Mouse (Mus musculus) kidney, adult 2 months (tissue): ENCODE measurements at regions not wholly inside any gene's neighbourhood (a gene's known extent, or its start where the extent isn't known, plus 50 kb on each side); places are given as distances from the start of the nearest gene placed in this dataset.

Source experiments
- DNase-seq: peaks from one replicate; pipeline ENCODE4 v3.0.0; 2021
- H3K27ac ChIP-seq: fragments of 200-500 bp; 2 replicates; pipeline ENCODE4 v1.5.1; 2012; ENCODE audit warnings: low read depth, low read length, control low read depth, inconsistent platforms; ENCODE audit not compliant: insufficient read depth
- H3K27me3 ChIP-seq: fragments of 200-500 bp; replicated peaks from 2 replicates; pipeline ENCODE4 v1.6.1; 2012; ENCODE audit warnings: mild to moderate bottlenecking, moderate library complexity, low read length, inconsistent platforms; ENCODE audit not compliant: control insufficient read depth, insufficient read depth
- H3K36me3 ChIP-seq: fragments of 200-500 bp; 2 replicates; pipeline ENCODE4 v1.6.1; 2012; ENCODE audit warnings: mild to moderate bottlenecking, moderate library complexity, low read length, inconsistent platforms; ENCODE audit not compliant: control insufficient read depth, insufficient read depth
- H3K4me1 ChIP-seq: fragments of 200-500 bp; 2 replicates; pipeline ENCODE4 v1.6.1; 2011; ENCODE audit warnings: low read length; ENCODE audit not compliant: control insufficient read depth, insufficient read depth
- H3K4me3 ChIP-seq: fragments of 200-500 bp; 2 replicates; pipeline ENCODE4 v1.5.1; 2011; ENCODE audit warnings: mild to moderate bottlenecking, low read depth, low read length, control low read depth; ENCODE audit not compliant: insufficient read depth
- CTCF ChIP-seq: fragments of 200-500 bp; conservative IDR thresholded peaks from 2 replicates; pipeline ENCODE4 v1.5.1; 2011; ENCODE audit warnings: low read depth, mild to moderate bottlenecking, control low read depth, low read length, moderate library complexity, mixed read lengths; ENCODE audit not compliant: insufficient read depth, insufficient read length
- POLR2A ChIP-seq: fragments of 200-500 bp; IDR thresholded peaks from one replicate; pipeline ENCODE4 v1.6.1; 2011; ENCODE audit warnings: low read depth, low read length, control low read depth
- WGBS: fragments of 180-500 bp; shearing (Covaris S2); methylation state at CpG from one replicate; pipeline ENCODE4 v1.1.7; 2018; 5-methylcytosine and 5-hydroxymethylcytosine counted together

GRCm38 (mm10) chr15:56604266-56604665 is 873.2 kb downstream of the Slc22a22 start:
- no peaks in the 10 kb centered on the region for H3K36me3 ChIP-seq
- no peak overlapping the region for H3K27ac ChIP-seq
- no peaks in the 10 kb centered on the region for H3K4me1 ChIP-seq
- no peak for TF ChIP-seq POLR2A
- no peak for TF ChIP-seq CTCF
- WGBS: 93% methylated on average over 3 of the region's 3 CpGs
- no peak overlapping the region for H3K4me3 ChIP-seq
- DNase-seq: no peak
- no peaks in the 10 kb centered on the region for H3K27me3 ChIP-seq

GRCm38 (mm10) chr15:56592656-56593055 is 884.8 kb downstream of the Slc22a22 start:
- no peak for TF ChIP-seq CTCF
- WGBS: 66% methylated on average over 4 of the region's 4 CpGs

GRCm38 (mm10) chr15:56580745-56581515 is 896.5 kb downstream of the Slc22a22 start:
- DNase-seq: no peak

More at GRCm38 (mm10) chr15:56592656-56593055, 884.8 kb downstream of the Slc22a22 start:
- H3K4me1 ChIP-seq: no peaks in the 10 kb centered on the region
- H3K36me3 ChIP-seq: no peaks in the 10 kb centered on the region
- no peak for DNase-seq
- H3K27me3 ChIP-seq: no peaks in the 10 kb centered on the region
- no peak overlapping the region for H3K27ac ChIP-seq
- H3K4me3 ChIP-seq: no peak overlapping the region

GRCm38 (mm10) chr15:56563192-56563591 is 914.2 kb downstream of the Slc22a22 start:
- H3K27me3 ChIP-seq: no peaks in the 10 kb centered on the region
- H3K27ac ChIP-seq: no peak overlapping the region
- H3K36me3 ChIP-seq: no peaks in the 10 kb centered on the region
- no peaks in the 10 kb centered on the region for H3K4me1 ChIP-seq
- TF ChIP-seq CTCF: no peak
- no peak for TF ChIP-seq POLR2A
- DNase-seq: no peak
- no peak overlapping the region for H3K4me3 ChIP-seq
- WGBS: 34% methylated on average over 2 of the region's 2 CpGs

More at GRCm38 (mm10) chr15:56580745-56581515, 896.5 kb downstream of the Slc22a22 start:
- H3K4me1 ChIP-seq: no peaks in the 10 kb centered on the region
- no peak overlapping the region for H3K4me3 ChIP-seq
- no peaks in the 10 kb centered on the region for H3K36me3 ChIP-seq
- 78% methylated on average over 3 of the region's 3 CpGs for WGBS
- H3K27me3 ChIP-seq: no peaks in the 10 kb centered on the region
- H3K27ac ChIP-seq: no peak overlapping the region
- TF ChIP-seq CTCF (no peak), POLR2A (no peak)

GRCm38 (mm10) chr15:56562785-56563184 is 914.6 kb downstream of the Slc22a22 start:
- H3K27me3 ChIP-seq: no peaks in the 10 kb centered on the region
- H3K36me3 ChIP-seq: no peaks in the 10 kb centered on the region
- H3K4me1 ChIP-seq: no peaks in the 10 kb centered on the region
- H3K4me3 ChIP-seq: no peak overlapping the region
- no peak overlapping the region for H3K27ac ChIP-seq
- WGBS: 67% methylated on average over 1 of the region's 1 CpGs
- DNase-seq: no peak
- no peak for TF ChIP-seq POLR2A

- Histone ChIP-seq H3K4me3 (no peak overlapping the region), H3K27ac (no peak overlapping the region), H3K4me1 (no peaks in the 10 kb centered on the region), H3K36me3 (no peaks in the 10 kb centered on the region), H3K27me3 (no peaks in the 10 kb centered on the region)
- TF ChIP-seq CTCF (no peak), POLR2A (no peak)
- 84% methylated on average over 2 of the region's 2 CpGs for WGBS
- DNase-seq: no peak
Measured at GRCm38 (mm10) chr15:56562143-56562542, 915.3 kb downstream of the Slc22a22 start.

- no peak overlapping the region for H3K27ac ChIP-seq
- DNase-seq: peak; percentile 0
- no peak for TF ChIP-seq CTCF
- TF ChIP-seq POLR2A: no peak
- H3K4me3 ChIP-seq: no peak overlapping the region
- H3K4me1 ChIP-seq: no peaks in the 10 kb centered on the region
- no peaks in the 10 kb centered on the region for H3K27me3 ChIP-seq
- no peaks in the 10 kb centered on the region for H3K36me3 ChIP-seq
- 55% methylated on average over 3 of the region's 3 CpGs for WGBS
Measured at GRCm38 (mm10) chr15:56554386-56554785, 923.0 kb downstream of the Slc22a22 start.

GRCm38 (mm10) chr15:56553851-56554250 is 923.6 kb downstream of the Slc22a22 start:
- no peak overlapping the region for H3K4me3 ChIP-seq
- no peaks in the 10 kb centered on the region for H3K4me1 ChIP-seq
- H3K36me3 ChIP-seq: no peaks in the 10 kb centered on the region
- H3K27me3 ChIP-seq: no peaks in the 10 kb centered on the region
- no peak for TF ChIP-seq CTCF
- TF ChIP-seq POLR2A: no peak
- DNase-seq: no peak
- WGBS: 75% methylated on average over 1 of the region's 1 CpGs
- H3K27ac ChIP-seq: no peak overlapping the region
